Mouse (Mus musculus) layer of hippocampus, postnatal 10 days (tissue): ENCODE results near the gene Vsig10l. TPM values are rescaled to one million over a fixed set of nuclear protein-coding genes. Genes with fewer than 3 reads are reported as not detected.

ENCODE experiments used
- DNase-seq, 2 experiments: peaks; one replicate each; pipeline ENCODE4 v3.0.0; 2021; ENCODE audit warnings: low spot score in 2 of 2
- microRNA-seq, 2 experiments: library from miRNA; unstranded; fragments of <30 nt; microRNA quantifications; one replicate each; pipeline ENCODE4 v1.2.0; 2021
- total RNA-seq, 2 experiments: library from RNA; stranded (reverse); gene quantifications; 2 replicates each; pipeline ENCODE4 v1.2.3; 2021

Vsig10l gene
- total RNA-seq, 2 experiments from 2014 or later, result 3.6 to 5.5 TPM

DNA sequence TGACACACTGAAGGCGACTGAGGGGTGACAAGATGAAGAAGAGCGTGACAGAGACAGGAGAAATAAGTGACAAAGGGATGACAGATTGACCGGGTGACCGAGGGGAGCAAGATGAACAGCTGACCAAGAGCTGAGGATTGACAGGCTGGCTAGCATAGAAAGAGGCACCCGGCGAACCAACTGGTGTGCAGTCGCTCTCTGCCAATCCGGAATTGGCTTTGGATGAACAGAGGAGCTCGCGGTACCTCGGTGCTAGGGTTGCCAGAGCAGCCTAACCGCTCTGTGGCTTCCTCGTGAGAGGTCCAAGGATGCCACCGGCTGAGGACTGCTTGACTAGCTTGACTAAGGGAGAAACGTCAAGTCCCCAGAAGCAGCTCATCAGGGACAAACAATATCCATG lies 55.4 kb downstream of the Vsig10l start:
- DNase-seq, result peak; percentile 24 to 47

Small RNA genes lying within 50 kb of the gene (microRNA-seq; reads per million reads assigned to microRNA genes)
- gene Mir7051, result 1.4 to 2.7 reads per million in 2 experiments

Other genes with a start within 250 kb of the Vsig10l start
- 10 to 100 TPM; 22.9 to 23.9 TPM for gene Zfp715, start 149.9 kb upstream of the Vsig10l start, total RNA-seq
- 1 to 10 TPM in 1 of 2 experiments, under 1 TPM in 1; 0.49 to 1.0 TPM for gene Siglecf, start 111.8 kb upstream of the Vsig10l start, total RNA-seq
- under 1 TPM in 1 of 2 experiments, not detected in 1; 0.22 TPM for gene Siglecg, start 54.9 kb upstream of the Vsig10l start, total RNA-seq
- not detected for gene Lim2, start 35.5 kb upstream of the Vsig10l start, total RNA-seq
- gene Nkg7, start 26.1 kb upstream of the Vsig10l start, total RNA-seq, result not detected
- gene Cldnd2, start 22.4 kb upstream of the Vsig10l start, total RNA-seq, result not detected
- gene Etfb, start 19.1 kb upstream of the Vsig10l start, total RNA-seq, result 10 to 100 TPM; 61.8 to 68.0 TPM
- gene Gm45233, start 19.0 kb upstream of the Vsig10l start, total RNA-seq, result 1 to 10 TPM; 2.0 to 2.1 TPM
- 10 to 100 TPM; 51.1 to 51.6 TPM for gene Iglon5, start 26.9 kb downstream of the Vsig10l start, total RNA-seq
- not detected for gene 4931406B18Rik, start 42.8 kb downstream of the Vsig10l start, total RNA-seq
- gene Cd33, start 81.3 kb downstream of the Vsig10l start, total RNA-seq, result 1 to 10 TPM; 5.5 to 8.4 TPM
- 1 to 10 TPM; 6.4 to 6.5 TPM for gene Zfp658, start 99.1 kb downstream of the Vsig10l start, total RNA-seq
- 10 to 100 TPM; 19.9 to 25.9 TPM for gene Zfp719, start 116.5 kb downstream of the Vsig10l start, total RNA-seq
- under 1 TPM in 1 of 2 experiments, not detected in 1; 0.36 TPM for gene Zfp819, start 144.0 kb downstream of the Vsig10l start, total RNA-seq
- under 1 TPM in 1 of 2 experiments, not detected in 1; 0.16 TPM for gene Ceacam18, start 171.6 kb downstream of the Vsig10l start, total RNA-seq
- gene Siglece, start 197.0 kb downstream of the Vsig10l start, total RNA-seq, result 1 to 10 TPM in 1 of 2 experiments, under 1 TPM in 1; 0.71 to 1.0 TPM
- 10 to 100 TPM; 15.0 to 15.2 TPM for gene Ctu1, start 208.9 kb downstream of the Vsig10l start, total RNA-seq
- gene Klk14, start 227.3 kb downstream of the Vsig10l start, total RNA-seq, result under 1 TPM in 1 of 2 experiments, not detected in 1; 0.27 TPM
- gene Klk13, start 249.4 kb downstream of the Vsig10l start, total RNA-seq, result not detected